Mouse (Mus musculus) myocyte (in vitro differentiated cells): ENCODE results near the gene Cbwd1.
A peak's percentile ranks its signal among the peaks of the same experiment; 100 is the strongest.

Source experiments
- CEBPB ChIP-seq: IDR thresholded peaks from 2 replicates; pipeline ENCODE4 v1.6.1; 2011; ENCODE audit warnings: mild to moderate bottlenecking, moderate library complexity; ENCODE audit not compliant: poor library complexity, insufficient read depth, severe bottlenecking
- E2F4 ChIP-seq: IDR thresholded peaks from one replicate; pipeline ENCODE4 v1.6.1; 2011; ENCODE audit warnings: mild to moderate bottlenecking, control low read depth, moderate library complexity; ENCODE audit not compliant: insufficient read depth
- MAX ChIP-seq: IDR thresholded peaks from one replicate; pipeline ENCODE4 v1.6.1; 2011; ENCODE audit warnings: low read depth, mild to moderate bottlenecking, control low read depth
- MYOD1 ChIP-seq, 3 experiments: IDR thresholded peaks; one replicate each; pipeline ENCODE4 v1.6.1; 2011; ENCODE audit warnings: control low read depth in 2 of 3, low read depth in 2 of 3, mild to moderate bottlenecking in 2 of 3, moderate library complexity in 1 of 3; ENCODE audit not compliant: insufficient read length in 2 of 3, control insufficient read depth in 1 of 3
- MYOG ChIP-seq, 3 experiments: IDR thresholded peaks; one replicate each; pipeline ENCODE4 v1.6.1; 2011; ENCODE audit warnings: control low read depth in 2 of 3, low read depth in 2 of 3, mild to moderate bottlenecking in 2 of 3; ENCODE audit not compliant: insufficient read length in 2 of 3, control insufficient read depth in 1 of 3, insufficient read depth in 1 of 3
- POLR2A ChIP-seq: IDR thresholded peaks from one replicate; pipeline ENCODE4 v1.6.1; 2011; ENCODE audit warnings: low read depth, mild to moderate bottlenecking, control low read depth, moderate library complexity; ENCODE audit not compliant: insufficient read length
- POLR2AphosphoS2 ChIP-seq: IDR thresholded peaks from one replicate; pipeline ENCODE4 v1.6.1; 2011; ENCODE audit warnings: low read depth, control low read depth; ENCODE audit not compliant: insufficient read length
- SRF ChIP-seq: IDR thresholded peaks from one replicate; pipeline ENCODE4 v1.6.1; 2011; ENCODE audit warnings: low read depth; ENCODE audit not compliant: control insufficient read depth, insufficient read length
- TCF12 ChIP-seq: IDR thresholded peaks from one replicate; pipeline ENCODE4 v1.6.1; 2011; ENCODE audit warnings: mild to moderate bottlenecking, control low read depth; ENCODE audit not compliant: poor library complexity, insufficient read depth, severe bottlenecking
- TCF3 ChIP-seq: IDR thresholded peaks from one replicate; pipeline ENCODE4 v1.6.1; 2011; ENCODE audit warnings: low read depth, control low read depth; ENCODE audit not compliant: insufficient read length
- USF1 ChIP-seq: IDR thresholded peaks from one replicate; pipeline ENCODE4 v1.6.1; 2011; ENCODE audit warnings: low read depth, mild to moderate bottlenecking, control low read depth, moderate library complexity

DNA sequence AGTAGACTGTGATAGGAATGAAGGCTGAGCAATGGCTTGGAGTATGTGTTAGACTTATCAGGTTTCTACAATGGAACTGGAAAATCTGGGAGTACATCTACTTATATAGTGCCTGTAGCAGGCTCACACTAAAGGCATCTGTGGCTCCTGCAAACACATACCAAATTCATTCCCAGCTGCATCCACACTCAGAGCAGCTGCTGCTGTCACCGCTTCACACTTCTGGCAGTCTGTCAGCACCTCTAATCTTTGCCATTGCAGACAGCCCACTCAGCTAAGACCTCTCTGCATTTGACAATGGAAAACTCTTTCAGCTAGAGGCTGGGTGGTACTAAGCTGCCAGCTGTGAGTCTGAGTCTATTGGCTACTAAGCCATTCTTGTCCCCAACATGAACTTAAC lies 24.3 kb downstream of the Cbwd1 start:
- TF ChIP-seq POLR2A (no peak), E2F4 (no peak), USF1 (no peak), POLR2AphosphoS2 (no peak), TCF12 (peak; percentile 84), SRF (no peak), MAX (no peak), CEBPB (no peak), MYOG (IDR thresholded peaks at IDR 0.05; ENCODE audit: control insufficient read depth in 1 of 3, insufficient read depth in 1 of 3, insufficient read length in 2 of 3, low read depth in 2 of 3) (peak; percentile 61 to 95 (median 77)), MYOD1 (IDR thresholded peaks at IDR 0.05; ENCODE audit: control insufficient read depth in 1 of 3, insufficient read length in 2 of 3, low read depth in 2 of 3) (peak; percentile 79 to 97 (median 92)), TCF3 (peak; percentile 85)
